Mouse (Mus musculus): ENCODE data around the gene Mcpt8. TPM values are rescaled to one million over a fixed set of nuclear protein-coding genes. Genes with fewer than 3 reads are reported as not detected.
"Not testable (repeated sequence)": the region's sequence is repeated elsewhere in the genome, so short reads cannot be mapped to it uniquely, and the experiment has no call there.

Mcpt8 gene
- polyA plus RNA-seq, 1 experiment from 2014 or later = 0.18 TPM

GRCm38 (mm10) chr14:56097597-56097996 is 12.5 kb upstream of the Mcpt8 start:
- Histone ChIP-seq H3K27ac (replicated peaks) (no peak overlapping the region), H3K9ac (replicated peaks) (no peak overlapping the region), H3K4me1 (no peaks in the 10 kb centered on the region), H3K4me3 (no peak overlapping the region), H3K36me3 (no peaks in the 10 kb centered on the region), H3K27me3 (no peaks in the 10 kb centered on the region), H3K4me2 (replicated peaks) (no peak overlapping the region), H3K9me3 (no peaks in the 10 kb centered on the region)
- 85% methylated on average over 1 of the region's 1 CpGs for WGBS
- ATAC-seq (replicated peaks) = no peak

- no peak overlapping the region for H3K27ac ChIP-seq (replicated peaks)
- H3K4me3 ChIP-seq = no peak overlapping the region
- H3K27me3 ChIP-seq = no peaks in the 10 kb centered on the region
- H3K9ac ChIP-seq (replicated peaks) = no peak overlapping the region
- H3K4me2 ChIP-seq (replicated peaks) = no peak overlapping the region
- no peaks in the 10 kb centered on the region for H3K36me3 ChIP-seq
- no peak for ATAC-seq (replicated peaks)
- 81% methylated on average over 2 of the region's 2 CpGs for WGBS
- no peaks in the 10 kb centered on the region for H3K4me1 ChIP-seq
- no peaks in the 10 kb centered on the region for H3K9me3 ChIP-seq
Observed at GRCm38 (mm10) chr14:56093353-56093752, 8.3 kb upstream of the Mcpt8 start.

GRCm38 (mm10) chr14:56086711-56087110 is 1.6 kb upstream of the Mcpt8 start:
- no peak overlapping the region for H3K4me2 ChIP-seq (replicated peaks)
- H3K27me3 ChIP-seq = no peaks in the 10 kb centered on the region
- H3K4me3 ChIP-seq = no peak overlapping the region
- 75% methylated on average over 3 of the region's 3 CpGs for WGBS
- no peak for ATAC-seq (replicated peaks)
- H3K9me3 ChIP-seq = no peaks in the 10 kb centered on the region
- H3K9ac ChIP-seq (replicated peaks) = no peak overlapping the region
- H3K4me1 ChIP-seq = no peaks in the 10 kb centered on the region
- H3K36me3 ChIP-seq = no peaks in the 10 kb centered on the region
- no peak overlapping the region for H3K27ac ChIP-seq (replicated peaks)

- Histone ChIP-seq H3K4me3 (no peak overlapping the region), H3K9ac (replicated peaks) (no peak overlapping the region), H3K4me2 (replicated peaks) (no peak overlapping the region), H3K36me3 (no peaks in the 10 kb centered on the region), H3K4me1 (no peaks in the 10 kb centered on the region), H3K27me3 (no peaks in the 10 kb centered on the region), H3K27ac (replicated peaks) (no peak overlapping the region), H3K9me3 (no peaks in the 10 kb centered on the region)
- 61% methylated on average over 4 of the region's 4 CpGs for WGBS
- ATAC-seq (replicated peaks) = no peak
Observed at GRCm38 (mm10) chr14:56082016-56082415, 3.1 kb downstream of the Mcpt8 start.

GRCm38 (mm10) chr14:56062213-56062612 is 22.9 kb downstream of the Mcpt8 start, which contains the start of gene Mcpt4:
Mcpt4 (minus strand) TSS chr14:56062313.
- ATAC-seq (replicated peaks); H3K27ac ChIP-seq (replicated peaks); H3K27me3 ChIP-seq; H3K4me2 ChIP-seq (replicated peaks); H3K36me3 ChIP-seq; H3K9me3 ChIP-seq; H3K9ac ChIP-seq (replicated peaks); H3K4me3 ChIP-seq; H3K4me1 ChIP-seq: not testable (repeated sequence)
- 75% methylated on average over 3 of the region's 3 CpGs for WGBS

- no peak for ATAC-seq (replicated peaks)
- H3K4me2 ChIP-seq (replicated peaks) = no peak overlapping the region
- no peaks in the 10 kb centered on the region for H3K27me3 ChIP-seq
- H3K9ac ChIP-seq (replicated peaks) = no peak overlapping the region
- no peaks in the 10 kb centered on the region for H3K4me1 ChIP-seq
- WGBS = 94% methylated on average over 4 of the region's 4 CpGs
- no peak overlapping the region for H3K4me3 ChIP-seq
- no peaks in the 10 kb centered on the region for H3K9me3 ChIP-seq
- H3K27ac ChIP-seq (replicated peaks) = no peak overlapping the region
- H3K36me3 ChIP-seq = no peaks in the 10 kb centered on the region
Observed at GRCm38 (mm10) chr14:56057722-56058121, 27.4 kb downstream of the Mcpt8 start.

GRCm38 (mm10) chr14:56055408-56055807 is 29.7 kb downstream of the Mcpt8 start:
- no peak overlapping the region for H3K27ac ChIP-seq (replicated peaks)
- WGBS = 89% methylated on average over 3 of the region's 3 CpGs
- no peaks in the 10 kb centered on the region for H3K4me1 ChIP-seq
- H3K4me2 ChIP-seq (replicated peaks) = no peak overlapping the region
- H3K9me3 ChIP-seq = no peaks in the 10 kb centered on the region
- no peaks in the 10 kb centered on the region for H3K27me3 ChIP-seq
- H3K36me3 ChIP-seq = no peaks in the 10 kb centered on the region
- ATAC-seq (replicated peaks) = no peak
- no peak overlapping the region for H3K9ac ChIP-seq (replicated peaks)
- H3K4me3 ChIP-seq = no peak overlapping the region

- not testable (repeated sequence) for H3K4me3 ChIP-seq; H3K27ac ChIP-seq (replicated peaks)
- 74% methylated on average over 1 of the region's 1 CpGs for WGBS
Observed at GRCm38 (mm10) chr14:56041792-56042191, 43.3 kb downstream of the Mcpt8 start, which contains the start of gene Mcpt2. Mcpt2 (plus strand) TSS chr14:56042041.

GRCm38 (mm10) chr14:56034433-56034832 is 50.6 kb downstream of the Mcpt8 start:
- Histone ChIP-seq H3K4me1 (no peaks in the 10 kb centered on the region), H3K4me2 (replicated peaks) (no peak overlapping the region), H3K27me3 (no peaks in the 10 kb centered on the region), H3K27ac (replicated peaks) (no peak overlapping the region), H3K4me3 (no peak overlapping the region), H3K36me3 (no peaks in the 10 kb centered on the region), H3K9me3 (no peaks in the 10 kb centered on the region), H3K9ac (replicated peaks) (no peak overlapping the region)
- WGBS = 89% methylated on average over 2 of the region's 2 CpGs
- no peak for ATAC-seq (replicated peaks)

More at GRCm38 (mm10) chr14:56041792-56042191, 43.3 kb downstream of the Mcpt8 start, which contains the start of gene Mcpt2:
- H3K9me3 ChIP-seq; H3K27me3 ChIP-seq; ATAC-seq (replicated peaks); H3K4me2 ChIP-seq (replicated peaks); H3K4me1 ChIP-seq; H3K9ac ChIP-seq (replicated peaks); H3K36me3 ChIP-seq: not testable (repeated sequence)

Small RNA genes lying within 50 kb of the gene (microRNA-seq; reads per million reads assigned to microRNA genes)
- gene Mir6949 = not detected

Other genes with a start within 250 kb of the Mcpt8 start
- 10.5 and 10.7 TPM in 2 replicates for gene Nynrin, start 231.3 kb downstream of the Mcpt8 start, polyA plus RNA-seq (2015; fragmentation: Nextera tagmentation; extraction: Ambion mirVana)
- gene Cbln3, start 200.9 kb downstream of the Mcpt8 start, polyA plus RNA-seq (2015; fragmentation: Nextera tagmentation; extraction: Ambion mirVana) = 0.29 and 0.32 TPM in 2 replicates
- gene Khnyn, start 200.3 kb downstream of the Mcpt8 start, polyA plus RNA-seq (2015; fragmentation: Nextera tagmentation; extraction: Ambion mirVana) = 10.1 and 10.4 TPM in 2 replicates
- gene Sdr39u1, start 185.0 kb downstream of the Mcpt8 start, polyA plus RNA-seq (2015; fragmentation: Nextera tagmentation; extraction: Ambion mirVana) = 106 and 112 TPM in 2 replicates
- not detected in 2 replicates for gene Cma1, start 140.6 kb downstream of the Mcpt8 start, polyA plus RNA-seq (2015; fragmentation: Nextera tagmentation; extraction: Ambion mirVana)
- gene Cma2, start 134.3 kb downstream of the Mcpt8 start, polyA plus RNA-seq (2015; fragmentation: Nextera tagmentation; extraction: Ambion mirVana) = not detected in 2 replicates
- gene Mcpt1, start 67.3 kb downstream of the Mcpt8 start, polyA plus RNA-seq (2015; fragmentation: Nextera tagmentation; extraction: Ambion mirVana) = not detected in 2 replicates
- not detected in 2 replicates for gene Mcpt9, start 54.8 kb downstream of the Mcpt8 start, polyA plus RNA-seq (2015; fragmentation: Nextera tagmentation; extraction: Ambion mirVana)
- gene Mcpt2, start 43.2 kb downstream of the Mcpt8 start, polyA plus RNA-seq (2015; fragmentation: Nextera tagmentation; extraction: Ambion mirVana) = not detected in 2 replicates
- not detected in 2 replicates for gene Mcpt4, start 23.0 kb downstream of the Mcpt8 start, polyA plus RNA-seq (2015; fragmentation: Nextera tagmentation; extraction: Ambion mirVana)
- gene Ctsg, start 17.3 kb upstream of the Mcpt8 start, polyA plus RNA-seq (2015; fragmentation: Nextera tagmentation; extraction: Ambion mirVana) = not detected in 2 replicates
- not detected in 2 replicates for gene Gzme, start 35.4 kb upstream of the Mcpt8 start, polyA plus RNA-seq (2015; fragmentation: Nextera tagmentation; extraction: Ambion mirVana)
- not detected in 2 replicates for gene Gzmd, start 47.3 kb upstream of the Mcpt8 start, polyA plus RNA-seq (2015; fragmentation: Nextera tagmentation; extraction: Ambion mirVana)
- gene Gzmg, start 74.3 kb upstream of the Mcpt8 start, polyA plus RNA-seq (2015; fragmentation: Nextera tagmentation; extraction: Ambion mirVana) = not detected in 2 replicates
- gene Gzmn, start 89.3 kb upstream of the Mcpt8 start, polyA plus RNA-seq (2015; fragmentation: Nextera tagmentation; extraction: Ambion mirVana) = not detected in 2 replicates
- not detected in 2 replicates for gene Gzmf, start 126.1 kb upstream of the Mcpt8 start, polyA plus RNA-seq (2015; fragmentation: Nextera tagmentation; extraction: Ambion mirVana)
- gene Gzmc, start 149.4 kb upstream of the Mcpt8 start, polyA plus RNA-seq (2015; fragmentation: Nextera tagmentation; extraction: Ambion mirVana) = not detected in 2 replicates
- gene Gzmb, start 177.0 kb upstream of the Mcpt8 start, polyA plus RNA-seq (2015; fragmentation: Nextera tagmentation; extraction: Ambion mirVana) = not detected in 2 replicates